Mouse (Mus musculus) right cerebral cortex, postnatal 25 days (tissue): ENCODE measurements at regions not wholly inside any gene's neighbourhood (a gene's known extent, or its start where the extent isn't known, plus 50 kb on each side); places are given as distances from the start of the nearest gene placed in this dataset.

Experiments used
- DNase-seq: peaks from one replicate; pipeline ENCODE4 v3.0.0; 2022

DNA sequence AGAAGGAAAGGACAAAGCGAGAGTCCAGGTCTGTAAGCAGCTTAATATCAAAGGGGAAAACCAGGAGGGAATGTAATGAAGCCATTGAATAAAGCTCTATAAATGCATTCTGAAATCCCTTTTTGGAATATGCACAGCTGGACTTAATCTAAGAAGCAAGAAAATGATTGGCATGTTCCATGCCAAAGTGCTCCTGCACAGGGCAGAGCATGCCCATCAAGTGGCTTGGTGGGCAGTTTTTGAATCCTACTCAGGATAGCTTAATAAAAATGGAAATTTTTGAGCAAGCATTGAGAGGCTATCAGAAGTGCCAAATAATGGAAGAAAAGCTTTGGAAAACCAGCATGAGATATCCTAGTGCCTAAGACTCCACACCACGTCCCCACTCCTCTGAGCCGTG, 466.1 kb downstream of the Epm2a start:
- no peak for DNase-seq

DNA sequence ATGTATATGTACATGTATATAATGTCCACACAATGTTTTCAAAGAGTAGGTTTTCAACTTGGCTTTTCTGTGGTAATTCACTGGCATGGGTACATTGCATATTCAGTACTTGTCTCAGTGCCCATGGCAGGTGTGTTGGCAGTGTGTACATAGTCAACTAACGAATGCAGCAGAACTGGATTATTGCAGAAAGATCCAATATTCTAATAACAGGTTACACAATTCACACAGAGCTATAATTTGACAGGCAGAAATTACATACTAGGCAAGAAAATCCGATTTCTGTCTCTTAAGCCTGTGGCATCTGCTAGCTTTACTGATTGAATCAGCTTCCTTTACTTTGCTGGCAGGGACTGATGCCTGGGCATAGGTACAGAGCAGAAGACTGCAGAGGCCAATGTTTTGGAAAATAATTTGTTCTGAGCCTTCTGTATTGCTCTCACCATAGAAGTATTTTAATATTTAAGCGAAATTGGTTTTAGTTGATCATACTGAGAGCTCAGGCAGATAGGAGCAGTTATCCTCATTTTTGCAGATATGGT, 479.3 kb downstream of the Epm2a start:
- DNase-seq = no peak

DNA sequence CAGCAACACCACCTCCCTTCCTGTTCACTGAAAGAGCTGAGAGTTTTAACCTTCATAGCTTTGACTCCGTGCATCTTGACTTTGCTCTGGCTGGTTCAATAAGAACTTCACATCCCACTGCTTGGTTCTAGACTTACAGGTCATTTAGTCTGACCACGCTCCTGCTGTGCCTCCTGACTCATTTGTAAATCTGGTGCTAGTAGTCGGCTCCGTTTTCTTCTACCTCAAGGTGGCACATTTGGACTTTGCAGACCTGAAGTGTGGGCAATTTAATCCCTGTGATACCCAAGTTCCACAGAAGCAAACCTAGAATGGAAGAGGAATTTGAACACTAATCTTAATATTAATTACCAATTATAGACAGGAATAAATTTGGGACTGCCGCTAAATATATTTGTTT, 497.9 kb downstream of the Epm2a start:
- peak; percentile 16 for DNase-seq

DNA sequence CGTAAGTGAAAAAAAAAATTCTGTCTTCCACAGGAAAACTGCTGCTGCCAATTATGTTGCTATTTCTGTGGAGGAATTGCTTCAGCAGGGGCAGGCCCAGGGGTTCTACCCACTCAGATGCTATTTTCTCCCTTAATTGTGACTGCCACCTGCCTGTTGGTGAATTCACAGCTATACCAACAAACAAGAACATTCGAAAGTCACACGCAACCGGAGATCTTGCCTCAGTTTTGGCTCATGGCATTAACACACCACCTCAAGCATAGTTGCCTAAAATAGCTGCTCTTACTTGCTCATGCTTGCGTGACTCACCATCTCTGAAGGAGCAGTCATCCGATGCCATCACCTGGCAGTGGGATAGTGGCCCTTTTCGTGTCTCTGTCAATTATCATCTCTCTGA, 498.3 kb downstream of the Epm2a start:
- peak; percentile 13 for DNase-seq

DNA sequence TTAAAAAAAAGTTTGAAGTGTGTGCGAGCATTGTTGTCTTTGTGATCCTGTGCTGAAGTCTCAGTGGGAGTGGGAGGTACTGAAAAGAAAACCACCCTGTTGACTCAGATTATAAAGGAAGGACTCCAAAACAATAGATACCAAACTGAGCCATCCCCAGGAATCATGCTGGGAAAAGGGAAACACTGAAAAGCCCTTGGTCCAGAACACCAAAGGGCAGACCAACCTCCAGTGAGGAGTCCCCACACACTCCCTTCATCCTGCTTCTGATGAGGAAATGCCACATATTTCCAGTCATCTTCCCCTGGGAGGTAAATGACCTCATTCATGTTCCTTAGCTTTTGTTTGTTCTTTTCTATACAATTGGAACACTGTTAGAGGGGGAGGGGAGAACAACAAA, 502.9 kb downstream of the Epm2a start:
- no peak for DNase-seq

DNA sequence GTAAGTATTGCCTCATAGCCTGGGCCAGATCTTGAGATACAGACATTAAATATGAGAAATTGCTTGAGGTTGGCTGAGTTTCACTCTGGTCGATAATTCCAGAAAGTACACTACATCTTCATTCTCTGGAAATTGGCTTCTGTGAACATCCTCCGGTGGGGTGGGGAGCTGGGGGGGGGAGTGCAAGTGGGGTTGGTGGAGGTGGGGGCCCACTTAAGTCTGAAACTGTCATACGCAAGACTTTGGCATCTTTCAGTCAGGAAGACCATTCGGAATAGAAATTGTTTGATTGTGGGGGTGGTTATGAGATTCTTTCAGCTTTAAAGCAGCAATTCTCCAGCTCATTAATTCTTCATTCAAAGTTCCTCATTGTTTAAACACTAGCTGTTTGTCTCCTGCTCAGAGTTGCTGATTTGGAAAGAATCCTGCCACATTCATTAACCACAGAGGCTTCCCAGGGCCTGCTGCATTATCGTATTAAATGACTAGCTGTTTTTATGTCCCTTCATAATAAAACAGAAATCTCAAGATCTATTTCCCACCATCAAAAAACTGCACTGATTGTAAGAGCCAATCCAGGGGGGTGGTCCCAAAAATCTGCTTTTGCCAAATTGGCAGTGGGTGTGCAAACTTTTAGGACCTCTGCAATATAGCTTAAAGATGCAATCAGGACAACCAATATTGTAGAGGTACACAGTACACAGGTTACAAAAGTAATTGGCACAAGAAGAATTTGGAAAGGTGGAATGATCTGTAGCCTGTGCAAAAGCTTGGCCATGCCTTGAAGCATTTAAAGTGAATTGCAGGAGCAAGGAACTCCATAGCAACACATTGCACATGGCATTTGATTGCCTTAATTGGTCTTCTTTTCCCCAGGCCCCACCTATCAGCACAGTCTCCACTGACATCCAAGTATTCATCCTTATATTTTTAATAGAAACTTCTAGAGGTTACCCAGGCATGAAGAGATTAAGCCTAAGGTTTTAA, 532.2 kb downstream of the Epm2a start:
- no peak for DNase-seq

DNA sequence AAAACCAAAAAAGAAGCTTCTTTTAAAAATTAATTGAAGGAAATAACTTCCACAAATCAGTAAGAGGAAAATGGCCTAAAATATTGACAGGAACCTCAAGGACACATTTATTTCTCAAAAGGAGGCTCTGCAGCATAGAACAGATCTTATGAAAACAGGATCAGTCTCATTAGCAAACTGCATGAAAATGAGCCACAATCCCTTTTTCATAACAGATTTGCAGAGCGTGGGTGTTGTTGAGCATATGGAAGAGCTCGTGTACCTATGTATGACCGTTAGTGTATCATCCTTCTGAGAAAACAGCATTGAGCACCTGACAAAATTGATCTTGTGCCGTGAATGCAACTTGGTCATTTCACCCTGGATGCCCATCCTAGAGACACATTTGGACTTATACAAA, 543.0 kb downstream of the Epm2a start:
- DNase-seq = peak; percentile 4

DNA sequence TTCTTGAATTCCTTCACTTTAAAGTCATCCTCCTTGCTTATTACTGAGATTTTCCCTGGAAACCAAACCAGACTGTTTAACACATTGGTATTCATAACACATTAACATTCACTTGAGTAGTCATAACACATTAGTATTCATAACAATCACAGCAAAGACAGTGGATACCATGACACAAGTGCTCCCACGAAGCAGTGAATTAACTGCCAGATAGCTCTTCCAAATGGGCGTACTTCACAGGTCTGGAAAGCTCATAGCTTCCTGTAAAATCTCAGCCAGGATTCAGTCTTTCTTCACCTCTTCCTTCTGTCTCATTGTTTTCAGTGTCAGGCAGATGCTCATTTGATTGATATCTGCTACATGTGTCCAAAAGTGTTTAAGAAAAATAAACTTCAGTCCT, 545.7 kb downstream of the Epm2a start:
- no peak for DNase-seq

DNA sequence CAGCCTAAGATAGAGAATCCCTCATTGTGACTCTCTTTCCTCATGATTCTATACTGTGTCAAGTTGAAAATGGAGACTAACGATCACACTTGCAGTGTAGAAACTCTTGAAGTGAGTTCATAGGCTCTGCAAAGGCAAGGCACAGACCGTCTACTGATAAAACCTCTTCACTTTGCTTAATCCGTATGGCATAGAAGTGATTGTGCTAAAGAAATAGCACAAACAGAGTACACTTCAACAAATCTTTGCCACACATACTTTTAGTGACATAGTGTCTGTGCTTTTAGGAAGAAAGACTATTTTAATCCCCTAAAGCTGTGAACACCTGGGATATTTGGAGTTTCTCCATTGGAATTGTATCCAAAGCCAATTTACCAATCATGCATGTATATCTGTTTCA, 578.9 kb downstream of the Epm2a start:
- no peak for DNase-seq

DNA sequence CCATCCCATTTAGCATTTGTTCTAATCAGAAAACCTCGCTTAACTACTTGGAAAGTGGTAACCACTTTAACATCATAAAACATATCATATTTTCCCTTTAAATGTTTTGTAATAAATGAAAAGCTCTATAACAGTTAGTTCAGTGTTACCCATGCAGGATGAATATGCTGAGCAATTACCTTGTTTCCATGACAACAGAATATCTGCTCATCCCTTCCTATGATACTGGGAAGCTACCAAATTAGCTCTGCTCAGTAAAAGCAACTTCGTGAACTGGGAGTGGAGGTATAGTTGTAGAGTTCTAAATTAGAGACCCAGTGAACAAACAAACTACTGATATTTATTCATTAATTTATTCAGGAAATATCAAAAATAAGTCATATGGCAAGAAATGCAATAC, 595.0 kb downstream of the Epm2a start:
- DNase-seq = no peak

DNA sequence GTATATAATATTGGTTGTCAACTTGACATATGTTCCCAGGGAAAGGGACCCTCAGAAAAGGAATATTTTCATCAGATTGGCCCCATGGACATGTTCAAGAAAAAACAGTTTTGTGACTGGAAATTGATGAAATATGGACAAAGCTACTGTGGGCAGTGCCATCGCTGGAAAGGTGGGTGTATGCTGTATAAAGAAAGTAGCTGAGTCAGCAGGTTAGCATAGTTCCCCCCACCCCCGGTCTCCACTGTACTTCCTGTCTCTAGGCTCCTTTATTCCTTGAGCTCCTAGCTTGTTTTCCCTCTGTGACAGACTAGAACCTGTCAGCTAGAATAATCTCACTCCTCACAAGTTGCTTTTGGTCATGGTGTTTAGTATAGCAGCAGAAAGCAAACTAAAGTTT, 599.6 kb downstream of the Epm2a start:
- DNase-seq = no peak

DNA sequence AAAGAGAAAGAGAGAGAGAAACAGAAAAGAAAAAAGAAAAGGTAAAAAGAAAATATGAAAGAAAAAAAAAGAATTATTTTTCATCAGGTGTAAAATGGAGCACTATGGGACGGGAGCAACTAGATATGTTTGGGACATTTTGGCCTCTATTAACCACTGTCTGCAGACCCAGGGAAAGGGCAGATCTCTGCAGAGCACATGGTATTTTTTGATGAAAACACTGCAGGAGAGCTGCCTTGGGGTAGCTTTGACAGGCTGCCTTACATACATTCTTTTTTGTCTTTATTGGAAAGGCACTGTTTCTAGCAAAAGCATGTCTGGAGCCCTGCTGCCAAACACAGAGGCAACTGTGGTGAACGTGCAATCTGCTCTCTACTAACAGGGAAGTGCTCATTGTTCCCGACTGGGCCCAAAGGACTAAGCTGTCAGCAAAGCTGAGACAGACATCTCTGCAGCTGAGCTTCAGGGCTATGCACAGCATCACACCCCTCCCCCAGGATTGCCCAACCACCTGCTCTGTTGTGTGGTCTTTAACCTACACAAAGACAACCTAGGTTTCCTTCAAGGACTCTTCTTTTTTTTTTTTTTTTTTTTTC, 617.2 kb downstream of the Epm2a start:
- DNase-seq = peak; percentile 9

DNA sequence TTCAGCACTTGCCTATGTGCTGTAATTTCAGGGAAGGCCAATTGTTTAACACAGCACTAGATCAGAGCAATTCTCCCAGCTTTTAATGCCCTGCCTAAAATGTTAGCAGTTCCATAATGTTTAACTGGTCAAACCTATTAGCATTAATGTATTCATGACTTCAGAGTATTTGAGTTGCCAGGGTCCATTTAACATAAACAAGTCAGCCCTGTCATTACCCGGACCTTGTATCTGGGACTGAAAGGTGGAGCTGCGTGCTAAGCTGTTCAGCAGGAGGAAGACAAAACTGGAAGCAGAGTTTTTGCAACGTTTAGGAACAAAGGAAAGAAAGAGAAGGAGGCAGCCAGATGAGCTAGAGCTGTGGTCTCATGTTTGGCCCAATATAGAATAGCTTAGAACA, 661.8 kb downstream of the Epm2a start:
- no peak for DNase-seq

DNA sequence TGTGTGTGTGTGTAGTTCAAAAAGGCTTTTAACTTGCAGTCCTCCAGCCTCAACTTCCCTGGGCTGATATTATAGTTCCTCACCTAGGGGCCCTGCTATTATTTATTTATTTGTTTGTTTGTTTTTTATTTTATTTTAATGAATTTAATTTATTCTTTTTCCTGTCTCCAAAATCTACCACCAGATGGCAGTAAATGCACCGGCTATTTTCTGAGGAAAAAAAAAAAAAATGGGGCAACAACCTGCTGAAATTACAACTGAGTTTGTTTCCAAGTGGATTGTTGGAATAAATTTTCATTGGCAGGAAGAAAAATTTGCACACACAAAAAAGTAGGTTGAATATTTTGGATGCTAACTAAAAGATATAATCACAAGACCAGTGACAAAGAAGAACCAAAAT, 662.7 kb downstream of the Epm2a start:
- no peak for DNase-seq

DNA sequence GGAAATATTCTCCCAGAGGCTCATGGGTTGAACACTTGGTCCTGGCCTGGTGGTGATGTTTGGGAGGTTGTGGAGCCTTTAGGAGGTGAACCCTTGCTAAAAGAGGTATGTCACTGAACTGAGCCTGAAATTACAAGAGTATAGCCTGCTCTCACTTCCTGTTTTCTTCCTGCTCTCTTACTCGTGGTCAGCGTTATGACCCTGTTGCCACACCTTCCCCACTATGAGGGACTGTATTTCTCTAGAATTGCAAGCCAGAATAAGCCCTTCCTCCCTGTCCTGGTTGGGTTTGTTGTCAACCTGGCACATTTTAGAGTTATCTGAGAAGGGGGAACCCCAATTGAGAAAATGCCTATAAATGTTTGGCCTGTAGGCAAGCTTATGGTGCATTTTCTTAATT, 674.1 kb downstream of the Epm2a start:
- DNase-seq = no peak

DNA sequence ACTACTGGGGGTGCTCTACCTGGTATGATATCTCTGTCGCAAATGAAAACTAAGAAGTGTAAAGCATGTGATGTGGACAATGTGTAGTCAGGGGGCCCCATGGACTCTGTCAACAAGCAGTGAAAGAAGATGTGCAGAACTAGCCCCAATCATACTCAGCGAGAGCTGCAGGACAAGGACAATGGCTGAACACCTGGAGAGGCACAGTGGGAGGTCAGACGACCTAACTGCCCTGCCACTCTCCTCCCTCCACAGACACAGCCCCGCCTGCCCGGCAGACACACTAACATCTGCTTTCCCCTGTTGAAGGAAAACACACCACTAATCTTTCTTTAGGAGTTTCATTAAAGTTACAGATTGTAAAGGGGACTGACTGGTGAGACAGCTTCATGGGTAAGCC, 675.1 kb downstream of the Epm2a start:
- DNase-seq = no peak

DNA sequence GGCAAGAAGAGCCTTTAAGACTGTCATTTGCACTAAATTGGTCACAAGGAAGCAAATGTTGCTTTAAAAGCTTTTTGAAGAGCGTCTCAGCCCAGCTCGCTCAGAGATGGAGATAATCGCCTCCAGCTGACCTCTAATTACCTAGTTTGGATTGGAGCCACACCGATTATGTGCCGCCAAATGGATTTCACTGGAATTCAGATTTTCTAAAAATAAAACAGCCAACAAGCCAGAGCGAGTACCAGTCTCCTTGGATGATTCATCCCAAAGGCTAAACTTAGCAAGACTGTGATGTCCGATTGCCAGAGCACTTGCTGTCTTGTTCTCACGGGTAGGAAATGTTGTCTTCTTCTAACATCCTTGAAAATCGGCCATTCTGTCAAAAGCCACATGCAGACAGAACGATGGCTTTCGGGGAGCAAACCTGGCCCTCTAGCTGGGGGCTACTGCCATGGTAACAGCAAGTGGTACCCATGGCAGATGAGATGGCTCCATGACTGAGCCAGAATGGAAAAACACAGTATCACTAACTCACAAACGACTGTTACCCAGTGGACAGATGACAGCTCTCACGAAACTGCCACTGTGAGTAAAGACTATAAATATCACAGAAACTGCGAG, 676.1 kb downstream of the Epm2a start:
- peak; percentile 44 for DNase-seq

DNA sequence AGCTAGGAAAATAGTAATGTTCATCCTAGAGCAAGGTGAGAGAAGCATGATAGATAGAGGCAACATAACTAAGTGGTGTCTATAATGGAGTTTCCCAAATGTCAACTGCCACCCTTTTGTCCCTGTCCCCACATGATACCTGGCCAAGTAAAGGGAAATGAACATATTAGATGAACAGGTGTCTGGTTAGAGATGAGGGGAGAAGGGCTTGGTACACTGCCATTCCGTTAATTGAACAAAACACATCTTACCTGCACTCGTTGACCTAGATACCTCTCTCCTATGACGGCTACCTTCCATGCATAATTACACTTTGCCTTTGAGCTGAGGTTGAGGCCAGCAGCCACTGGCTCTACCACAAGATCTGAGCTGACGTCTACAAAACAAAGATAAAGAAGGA, 677.4 kb downstream of the Epm2a start:
- DNase-seq = no peak

DNA sequence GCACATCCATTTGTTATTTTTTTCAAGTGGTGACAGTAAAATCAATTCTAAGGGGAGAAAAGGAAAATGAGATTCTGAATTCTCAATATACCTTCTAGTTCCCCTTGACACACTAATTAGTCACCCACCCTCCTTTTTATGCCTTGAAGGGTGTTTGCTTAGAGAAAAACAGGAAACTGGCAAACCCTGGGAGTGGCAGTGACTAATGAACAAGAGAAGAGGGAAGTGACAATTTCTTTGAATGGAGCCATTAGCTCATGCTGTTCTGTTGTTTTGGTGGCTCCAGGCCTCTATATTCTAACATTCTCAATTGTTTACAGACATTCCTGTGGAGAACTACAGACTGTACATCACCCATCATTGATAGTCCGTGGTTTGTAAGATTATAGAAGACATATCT, 692.0 kb downstream of the Epm2a start:
- no peak for DNase-seq

DNA sequence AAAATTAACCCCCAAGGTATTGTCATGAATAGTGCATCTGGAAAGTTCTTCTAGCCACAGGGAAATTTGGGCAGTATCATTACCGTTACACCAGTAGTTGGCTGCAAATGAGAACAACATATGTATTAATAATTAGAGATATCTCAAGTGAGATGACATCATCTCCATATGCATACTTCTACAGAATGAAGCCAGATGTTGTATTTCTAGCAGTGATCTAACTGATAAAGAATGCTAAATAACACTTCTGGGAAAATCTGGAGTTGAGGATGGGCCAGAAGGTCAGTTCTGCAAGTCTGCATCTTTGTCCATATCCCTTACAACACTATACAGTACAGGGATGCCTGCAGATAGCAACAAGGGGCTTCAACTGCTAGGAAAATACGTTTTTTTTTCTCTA, 702.7 kb downstream of the Epm2a start:
- DNase-seq = no peak

DNA sequence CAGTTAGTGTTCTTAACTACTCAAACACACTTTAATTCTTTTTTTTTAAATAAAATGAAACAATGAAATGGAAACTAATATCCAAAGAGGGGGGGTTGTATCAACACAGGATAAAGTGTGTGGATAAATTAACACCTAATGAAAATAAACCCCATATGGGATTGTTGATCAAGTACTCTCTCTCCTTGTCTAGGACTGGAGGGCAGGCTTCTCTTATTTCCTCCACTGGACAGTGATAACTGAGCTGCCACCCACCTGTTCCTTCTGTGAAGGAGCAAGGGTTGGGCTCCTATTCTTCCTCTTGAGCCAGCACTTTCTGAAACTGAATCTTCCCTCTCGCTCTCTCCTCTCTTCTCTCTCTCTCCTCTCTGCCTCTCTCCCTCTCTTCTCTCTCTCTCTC, 716.5 kb downstream of the Epm2a start:
- no peak for DNase-seq

DNA sequence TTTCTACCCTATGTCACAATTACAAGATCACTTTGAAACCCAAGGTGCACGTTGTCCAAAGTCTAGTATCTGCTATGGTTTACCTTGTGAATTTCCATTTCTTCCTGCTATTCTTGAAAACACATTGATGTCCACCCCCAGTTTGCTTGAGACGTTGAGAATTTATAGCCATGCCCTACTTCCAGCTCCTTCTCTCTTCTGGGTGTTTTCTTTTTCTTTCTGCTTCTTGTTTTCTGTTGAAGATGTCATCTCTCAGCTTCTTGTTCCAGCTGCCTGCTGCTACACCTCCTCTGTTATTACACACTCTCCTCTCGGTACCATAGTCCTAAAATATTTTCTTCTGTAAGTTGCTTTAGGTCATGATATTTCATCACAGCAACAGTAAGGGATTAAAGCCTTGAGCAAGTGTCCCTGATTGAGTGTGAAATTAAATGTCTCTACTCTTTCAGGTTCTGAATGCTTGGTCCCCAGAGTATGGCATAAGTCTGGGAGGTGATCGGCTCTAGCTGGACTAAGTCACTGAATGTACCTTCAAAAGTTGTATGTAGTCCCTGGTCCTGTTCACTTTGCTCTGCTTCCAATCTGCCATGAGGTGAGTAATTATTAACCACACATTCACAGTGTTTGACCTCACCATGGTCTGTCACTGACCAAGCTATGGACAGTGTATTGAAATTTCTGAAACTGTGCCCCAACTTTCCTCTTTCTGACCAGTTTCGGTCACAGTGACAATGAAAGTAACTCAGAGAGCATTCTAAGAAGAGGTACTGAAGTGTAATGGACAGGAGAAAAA, 718.1 kb downstream of the Epm2a start:
- DNase-seq = no peak

DNA sequence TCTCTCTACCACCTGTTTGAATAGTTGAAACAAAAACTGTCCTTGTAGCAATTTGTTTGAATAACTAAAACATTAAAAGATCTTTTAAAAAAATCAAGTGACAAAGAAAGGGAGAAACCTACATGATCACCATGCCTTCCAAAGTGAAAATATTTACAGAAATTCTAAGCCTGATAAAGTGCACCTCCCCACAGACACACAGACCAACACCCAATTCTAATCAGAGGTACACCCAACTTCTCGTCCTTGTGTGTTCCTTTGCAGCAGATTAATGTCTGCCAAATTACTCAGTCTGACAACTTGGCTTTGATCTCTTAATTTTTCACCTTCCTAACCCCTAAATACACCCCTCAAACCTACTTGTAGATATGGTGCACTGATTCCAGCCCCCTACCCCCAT, 719.1 kb downstream of the Epm2a start:
- no peak for DNase-seq
